Mouse (Mus musculus): Measurements from ENCODE around the gene Naa80.
A peak's percentile ranks its signal among the peaks of the same experiment; 100 is the strongest.

DNA sequence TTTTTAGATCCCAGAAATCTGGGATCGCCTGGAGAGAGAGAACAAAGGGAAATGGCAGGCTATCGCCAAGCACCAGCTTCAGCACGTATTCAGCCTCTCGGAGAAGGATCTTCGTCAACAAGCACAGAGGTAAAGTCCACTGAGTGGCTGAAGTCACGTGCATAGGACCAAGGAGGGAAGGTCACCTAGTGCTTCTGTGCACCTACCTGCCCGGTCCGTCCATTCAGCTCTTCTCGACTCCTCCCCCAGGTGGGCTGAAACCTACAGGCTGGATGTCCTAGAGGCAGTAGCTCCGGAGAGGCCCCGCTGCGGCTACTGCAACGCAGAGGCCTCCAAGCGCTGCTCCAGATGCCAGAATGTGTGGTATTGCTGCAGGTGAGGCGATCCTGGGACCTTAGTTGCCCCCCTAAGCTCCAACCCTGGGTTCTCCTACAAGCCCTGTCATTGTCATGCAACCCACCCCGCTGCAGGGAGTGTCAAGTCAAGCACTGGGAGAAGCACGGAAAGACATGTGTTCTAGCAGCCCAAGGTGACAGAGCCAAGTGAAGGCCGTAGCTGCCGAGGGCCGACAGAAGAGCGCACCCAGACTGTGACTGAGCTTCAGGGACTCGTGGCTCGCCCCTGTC lies 28.1 kb upstream of the Naa80 start:
- TF ChIP-seq CTCF (conservative IDR thresholded peaks at IDR 0.05; ENCODE audit: insufficient read depth, insufficient read length, low read depth, low read length) (no peak), POLR2A (IDR thresholded peaks at IDR 0.05; ENCODE audit: low read depth, low read length) (peak; percentile 1)
